Mouse (Mus musculus) layer of hippocampus, adult 11-12 months (tissue): ENCODE results near the gene Frg2f1.
A peak's percentile ranks its signal among the peaks of the same experiment; 100 is the strongest.
"Not testable (repeated sequence)": the region's sequence is repeated elsewhere in the genome, so short reads cannot be mapped to it uniquely, and the experiment has no call there.

Source experiments
- DNase-seq: peaks from one replicate; pipeline ENCODE4 v3.0.0; 2022; ENCODE audit warnings: low spot score

Gene Frg2f1

DNA sequence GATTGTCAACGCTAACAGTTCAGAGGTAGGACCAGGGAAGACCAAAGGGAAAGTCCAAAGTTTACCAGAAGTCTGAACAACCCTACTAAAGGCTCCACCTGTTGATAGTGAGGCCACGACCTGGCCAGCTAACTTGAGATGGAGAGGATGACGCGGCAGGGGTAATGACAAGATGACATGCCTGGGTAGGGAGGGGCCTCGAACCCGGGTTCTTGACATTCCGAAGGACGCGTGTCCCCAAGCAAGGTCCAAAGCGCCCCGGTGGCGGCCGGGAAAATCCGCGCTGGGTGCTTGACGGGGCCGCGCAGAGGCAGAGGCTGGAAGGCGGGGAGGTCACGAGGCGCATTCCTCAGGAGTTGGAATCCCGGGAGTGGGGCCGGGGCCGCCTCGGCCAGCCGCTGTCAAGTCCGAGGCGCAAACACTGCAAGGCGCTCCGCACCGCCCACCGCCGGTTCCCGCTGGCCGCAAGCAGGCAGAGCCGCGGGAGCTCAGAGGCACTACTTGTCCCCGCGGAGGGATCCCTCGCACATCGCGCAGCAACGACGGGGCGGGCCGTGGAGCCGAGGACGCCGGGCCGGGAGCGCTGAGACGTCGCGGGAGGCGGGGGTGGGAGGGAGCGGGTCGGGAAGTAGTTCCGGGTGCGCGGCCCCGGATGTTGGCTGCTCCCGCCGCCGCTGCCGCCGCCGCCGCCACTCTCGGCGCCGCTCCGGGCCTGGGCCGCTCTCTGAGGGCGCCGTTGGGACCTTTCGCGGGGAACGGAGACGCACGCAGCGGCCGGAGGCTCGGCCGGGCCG, at the start of gene Frg2f1:
Gene Frg2f1 (minus strand): TSS at position 499 of the 794 bp plus-strand sequence.
- DNase-seq: peak; percentile 94

GRCm38 (mm10) chr4:119588037-119588436, 48.7 kb upstream of the Frg2f1 start:
- DNase-seq: no peak

DNA sequence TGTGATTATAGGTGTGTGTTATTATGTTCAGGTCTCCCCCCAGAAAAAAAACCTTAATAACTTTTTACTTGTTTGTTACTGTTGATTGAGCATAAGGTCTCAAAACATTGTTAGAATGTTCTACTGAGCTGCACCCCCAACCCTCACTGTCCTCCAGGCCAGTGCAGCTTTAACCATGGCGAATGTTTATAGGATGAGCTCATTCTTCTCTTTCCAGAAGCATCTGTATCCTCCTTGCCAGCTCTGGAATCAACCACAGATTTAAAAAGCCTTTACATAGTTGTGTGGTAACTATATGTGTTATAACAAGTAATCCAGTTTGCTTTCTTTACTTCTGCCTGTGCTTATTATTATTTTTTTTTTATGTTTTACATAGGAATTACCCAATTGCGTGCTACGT, 36.1 kb upstream of the Frg2f1 start:
- DNase-seq: no peak

GRCm38 (mm10) chr4:119574504-119574903, 35.2 kb upstream of the Frg2f1 start:
- no peak for DNase-seq

GRCm38 (mm10) chr4:119572682-119573081, 33.4 kb upstream of the Frg2f1 start:
- DNase-seq: no peak

GRCm38 (mm10) chr4:119566322-119566835, 27.1 kb upstream of the Frg2f1 start:
- no peak for DNase-seq

DNA sequence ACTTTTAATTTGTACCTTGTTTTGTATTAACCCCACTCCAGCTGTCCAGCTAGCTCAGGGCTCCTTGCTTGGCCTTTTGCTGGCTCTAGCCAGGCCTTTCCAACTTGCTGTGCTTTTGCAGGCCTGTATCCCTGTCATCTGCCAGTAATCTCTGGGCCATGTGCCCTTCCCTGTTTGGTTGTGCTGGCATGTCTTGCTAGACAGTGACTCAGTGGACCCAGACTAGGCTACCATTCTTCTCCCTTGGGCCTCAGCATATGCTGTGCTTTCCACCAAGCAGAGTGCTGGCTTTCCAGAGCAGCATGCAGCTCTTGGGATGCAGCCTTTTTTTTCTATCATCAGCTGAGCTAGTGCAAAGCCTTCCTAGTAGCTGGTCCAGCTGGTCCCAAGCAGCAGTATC, 23.8 kb upstream of the Frg2f1 start:
- no peak for DNase-seq

DNA sequence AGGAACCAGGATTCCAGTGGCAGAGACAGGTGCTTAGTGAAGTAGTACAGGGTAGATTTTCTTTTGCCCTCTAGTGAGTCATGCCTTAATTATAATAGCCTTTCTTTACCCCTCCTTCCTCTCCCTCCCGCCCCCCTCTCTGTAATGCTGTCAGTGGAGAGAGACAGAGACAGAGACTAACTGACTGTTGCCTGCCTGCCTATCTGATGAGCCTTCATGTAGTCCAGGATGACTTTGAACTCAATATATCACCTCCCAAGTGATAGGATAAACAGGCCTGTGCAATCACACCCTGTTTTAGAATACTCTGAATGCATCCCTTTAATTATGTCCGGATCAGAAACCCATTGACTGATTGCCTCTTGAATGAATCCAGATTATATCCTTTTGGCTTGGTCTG, 16.1 kb upstream of the Frg2f1 start:
- no peak for DNase-seq

DNA sequence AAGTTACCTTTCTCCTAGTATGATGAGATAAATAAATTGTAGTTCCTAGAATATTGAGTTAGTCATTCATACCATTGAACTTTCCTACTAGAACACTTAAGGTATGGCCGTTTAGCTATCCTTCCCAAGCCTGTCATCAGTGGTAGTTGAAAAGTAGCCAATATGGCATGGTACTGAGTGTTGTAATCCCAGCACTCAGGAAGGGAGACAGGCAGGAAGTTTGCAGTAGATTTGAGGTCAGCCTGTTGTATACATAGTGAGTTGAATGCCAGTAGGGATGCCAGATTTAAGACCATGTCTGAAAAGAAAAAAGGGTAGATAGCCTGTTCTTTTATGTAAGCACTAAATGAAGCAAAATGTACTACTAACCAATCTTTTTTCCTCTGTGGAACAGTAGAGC, 11.5 kb upstream of the Frg2f1 start:
- no peak for DNase-seq

DNA sequence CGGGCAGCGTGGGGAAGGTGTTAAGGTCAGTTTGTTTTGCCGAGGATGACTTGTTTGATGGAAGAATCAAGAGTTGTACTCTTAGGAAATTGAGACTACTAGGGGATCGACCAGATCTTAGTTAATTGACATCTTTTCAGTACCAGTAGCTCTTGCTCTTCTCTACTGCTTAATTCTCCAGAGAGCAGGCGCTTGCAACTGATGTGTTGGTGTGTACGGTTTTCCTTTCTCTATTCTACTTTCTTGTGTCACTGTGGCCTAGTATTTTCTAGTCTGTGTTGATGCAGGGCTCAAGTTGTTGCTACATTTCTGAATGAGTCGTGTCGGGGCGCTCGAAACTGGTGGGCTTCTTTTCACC, 1.2 kb upstream of the Frg2f1 start:
- DNase-seq: no peak

DNA sequence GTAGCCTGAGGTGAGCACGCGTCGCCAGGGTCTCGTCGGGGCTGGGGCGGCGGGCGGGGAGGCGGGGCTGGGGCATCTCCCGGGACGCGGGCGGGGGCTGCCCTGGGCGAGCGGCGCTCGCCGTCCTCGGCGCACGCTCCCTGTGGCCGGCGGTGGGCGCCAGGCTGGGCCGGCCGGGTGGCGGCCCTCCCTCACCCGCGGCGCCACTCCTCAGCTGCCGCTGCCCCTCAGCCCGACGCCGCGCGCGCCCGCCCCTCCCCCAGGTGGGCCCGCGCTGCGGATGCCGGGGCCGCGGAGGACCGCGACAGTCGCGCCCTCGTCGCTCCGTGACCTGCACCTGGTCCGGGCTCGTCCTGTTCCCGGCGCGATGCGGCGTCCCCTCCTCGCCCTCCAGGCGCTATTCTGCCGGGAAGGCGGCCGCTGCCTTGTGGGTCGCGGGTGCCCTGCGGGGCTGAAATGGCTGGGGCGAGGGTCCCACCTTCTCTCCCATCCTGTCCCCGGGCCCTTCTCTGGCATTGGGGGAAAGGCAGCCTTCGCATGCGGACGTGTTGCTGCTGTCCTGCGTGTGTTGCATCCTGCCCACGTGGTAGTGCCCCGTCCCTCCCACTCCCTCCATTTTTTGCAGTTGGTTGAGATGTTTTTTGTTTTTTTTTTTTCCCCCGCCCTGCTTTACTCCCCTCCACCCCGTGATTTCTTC, 655 bp upstream of the Frg2f1 start:
- peak; percentile 22 for DNase-seq

DNA sequence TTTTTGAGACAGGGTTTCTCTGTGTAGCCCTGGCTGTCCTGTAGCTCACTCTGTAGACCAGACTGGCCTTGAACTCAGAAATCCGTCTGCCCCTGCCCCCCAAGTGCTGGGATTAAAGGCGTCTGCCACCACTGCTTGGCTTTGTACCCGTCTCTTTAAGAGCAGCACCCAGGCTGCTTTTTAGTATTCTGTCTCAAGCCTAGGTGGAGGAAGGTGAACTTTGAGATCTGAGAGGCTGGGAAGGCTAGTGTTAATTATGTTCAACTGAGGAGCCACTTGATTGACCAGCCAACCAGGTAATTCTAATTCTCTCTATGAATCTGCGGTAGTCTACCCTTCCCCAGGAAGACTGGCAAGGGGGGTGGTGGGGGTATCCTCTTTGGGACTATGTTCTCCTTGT, 1.9 kb downstream of the Frg2f1 start:
- DNase-seq: no peak

DNA sequence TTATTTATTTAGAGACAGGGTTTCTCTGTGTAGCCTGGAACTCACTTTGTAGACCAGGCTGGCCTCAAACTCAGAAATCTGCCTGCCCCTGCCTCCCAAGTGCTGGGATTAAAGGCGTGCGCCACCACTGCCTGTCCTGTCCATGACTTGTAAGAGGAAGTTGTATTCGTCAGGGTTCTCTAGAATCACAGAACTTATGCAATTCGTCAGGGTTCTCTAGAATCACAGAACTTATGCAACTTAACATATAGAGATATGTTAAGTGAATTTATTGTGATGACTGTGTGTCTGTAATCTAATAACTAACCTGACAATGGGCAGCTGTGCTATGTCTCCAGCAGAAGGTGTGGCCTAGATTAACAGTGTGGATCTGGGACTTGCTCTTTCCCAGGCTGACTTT, 2.7 kb downstream of the Frg2f1 start, which contains the start of gene Foxj3:
Gene Foxj3 (plus strand): TSS at position 390 of the 400 bp plus-strand sequence.
- not testable (repeated sequence) for DNase-seq

DNA sequence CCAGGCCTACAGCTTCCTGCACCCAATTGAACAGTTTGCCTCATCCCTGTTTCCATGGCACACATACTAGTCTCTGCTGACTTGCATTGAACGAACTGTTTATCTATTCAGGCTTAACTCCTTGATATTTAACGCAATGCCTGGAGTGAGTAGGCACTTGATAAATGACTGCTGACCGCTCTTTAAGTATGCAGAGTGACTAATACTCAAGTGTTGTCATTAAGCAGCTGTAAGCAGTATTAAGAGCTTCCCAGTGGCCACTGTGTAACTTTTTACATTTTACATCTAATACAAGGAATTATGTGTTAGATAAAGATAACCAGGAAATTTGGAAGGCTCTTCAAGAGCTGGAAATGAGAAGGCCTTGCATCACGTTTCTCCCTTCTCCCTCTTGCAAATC, 4.2 kb downstream of the Frg2f1 start:
- no peak for DNase-seq

- DNase-seq: no peak
These were observed 7.5 kb downstream of the Frg2f1 start for GRCm38 (mm10) chr4:119531813-119532212.

DNA sequence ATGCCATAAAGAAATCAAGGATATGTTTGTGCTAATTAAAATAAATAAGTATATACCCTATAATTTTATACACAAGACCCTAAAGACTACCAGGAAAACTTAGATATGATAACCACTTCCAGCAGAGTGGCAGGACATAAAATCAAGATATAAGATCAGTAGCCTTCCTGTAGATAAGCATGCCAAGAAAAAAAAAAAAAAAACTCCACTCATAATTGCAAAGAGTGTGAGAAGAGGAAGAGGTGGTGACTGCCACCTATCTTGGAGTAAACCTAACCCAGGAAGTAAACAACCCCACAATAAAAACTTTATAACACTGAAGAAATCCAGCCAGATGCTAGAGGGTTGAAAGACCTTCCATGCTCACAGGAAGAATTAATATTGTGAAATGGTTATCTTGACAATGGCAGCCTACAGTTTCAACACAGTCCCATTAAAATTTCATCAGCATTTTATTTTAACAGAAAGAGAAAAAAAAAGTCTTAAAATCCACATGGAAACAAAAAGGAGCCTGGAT, 12.9 kb downstream of the Frg2f1 start:
- no peak for DNase-seq

DNA sequence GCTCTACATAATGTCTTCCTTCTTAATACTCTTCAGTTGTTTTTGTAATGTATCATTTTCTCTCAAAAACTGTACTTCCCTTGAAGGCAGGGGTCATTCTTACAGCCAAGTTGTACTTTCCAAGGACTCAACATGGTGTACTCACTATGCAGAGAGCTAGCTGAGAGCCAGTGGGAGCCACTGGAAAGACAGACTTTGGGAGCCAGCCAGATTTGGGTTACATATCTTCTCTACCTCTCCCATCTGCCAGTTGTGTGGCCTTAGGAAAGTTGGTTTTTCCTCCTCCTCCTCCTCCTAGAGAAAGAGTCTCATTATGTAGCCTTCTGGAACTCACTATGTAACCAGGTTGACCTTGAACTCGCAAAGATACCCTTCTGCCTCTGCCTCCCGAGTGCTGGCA, 14.9 kb downstream of the Frg2f1 start:
- DNase-seq: no peak

- DNase-seq: peak; percentile 24
These were observed 15.3 kb downstream of the Frg2f1 start for GRCm38 (mm10) chr4:119524010-119524409.

DNA sequence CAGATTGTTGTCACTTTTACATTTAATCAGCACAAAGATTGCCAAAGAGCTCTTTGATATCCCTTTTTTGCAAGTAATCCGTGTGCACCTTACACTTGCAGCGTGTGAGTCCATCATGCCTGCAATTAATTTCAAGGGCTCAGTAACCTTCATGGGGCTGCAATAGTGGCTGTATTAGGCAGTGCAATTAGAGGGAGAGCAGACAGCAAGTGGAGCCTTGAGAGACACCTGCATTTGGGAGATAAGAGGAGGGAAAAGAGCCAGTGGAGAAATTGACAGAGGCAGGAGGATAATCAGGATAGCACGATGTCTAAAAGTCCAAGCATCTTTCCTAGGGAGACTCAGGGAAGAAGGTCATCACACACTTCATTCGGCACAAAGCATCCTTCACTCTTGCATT, 15.8 kb downstream of the Frg2f1 start:
- DNase-seq: no peak

GRCm38 (mm10) chr4:119512731-119513141, 26.6 kb downstream of the Frg2f1 start:
- no peak for DNase-seq

DNA sequence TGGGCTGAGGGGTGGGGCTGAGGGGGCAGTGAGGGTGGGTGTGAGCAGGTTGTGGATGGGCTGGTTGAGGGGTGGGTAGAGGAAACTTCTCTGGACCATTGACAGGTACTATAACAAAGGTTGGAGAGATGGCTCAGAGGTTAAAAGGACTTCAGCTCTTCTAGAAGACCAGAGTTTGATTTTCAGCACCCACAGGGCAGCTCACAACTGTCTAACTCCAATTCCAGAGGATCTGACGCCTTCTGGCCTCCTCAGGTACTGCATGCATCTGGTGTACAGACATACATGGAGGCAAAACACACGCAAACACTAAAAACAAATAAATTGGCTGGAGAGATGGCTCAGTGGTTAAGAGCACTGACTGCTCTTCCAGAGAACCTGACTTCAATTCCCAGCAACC, 27.7 kb downstream of the Frg2f1 start:
- DNase-seq: no peak

DNA sequence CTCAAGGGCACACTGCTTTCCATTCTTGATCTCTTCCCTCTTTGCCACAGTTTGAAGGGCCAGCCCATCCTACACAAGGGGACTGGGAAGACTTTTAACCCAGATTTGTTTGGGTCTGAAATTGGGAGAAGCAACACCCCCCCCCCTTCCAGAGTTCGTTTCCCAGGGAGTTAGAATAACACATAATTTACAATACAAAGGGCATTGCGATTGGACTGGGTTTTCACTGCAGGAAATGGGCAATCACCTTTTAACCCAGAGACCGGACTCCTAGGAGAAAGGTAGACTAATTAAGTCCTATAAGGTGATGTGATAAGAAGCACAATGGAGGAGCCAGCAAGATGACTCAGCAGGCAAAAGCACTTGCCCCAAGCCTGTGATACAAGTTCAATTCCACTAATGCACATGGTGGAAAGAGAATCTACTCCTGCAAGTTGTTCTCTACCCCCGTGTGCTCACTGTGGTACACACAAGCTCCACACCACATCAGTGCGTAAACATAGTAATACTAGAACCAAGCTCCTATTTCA, 40.9 kb downstream of the Frg2f1 start:
- no peak for DNase-seq

GRCm38 (mm10) chr4:119492933-119493327, 46.4 kb downstream of the Frg2f1 start:
- no peak for DNase-seq
